Mouse (Mus musculus) E14TG2a.4 (cell line): ENCODE results near the gene Syt1.

Experiments
- CTCF ChIP-seq: conservative IDR thresholded peaks from 2 replicates; pipeline ENCODE4 v1.5.1; 2014; ENCODE audit warnings: low read length
- POU5F1 ChIP-seq: IDR thresholded peaks from 2 replicates; pipeline ENCODE4 v1.6.1; 2014; ENCODE audit warnings: low read length, borderline replicate concordance

- TF ChIP-seq POU5F1 (no peak), CTCF (no peak)
These were observed 350.5 kb downstream of the Syt1 start for GRCm38 (mm10) chr10:108660295-108660694.
